Mouse (Mus musculus): ENCODE data around the gene Spata9. TPM values are rescaled to one million over a fixed set of nuclear protein-coding genes. Genes with fewer than 3 reads are reported as not detected.
"Not testable (repeated sequence)": the region's sequence is repeated elsewhere in the genome, so short reads cannot be mapped to it uniquely, and the experiment has no call there.

The Spata9 gene
- 0.43 and 0.73 TPM in 2 replicates for polyA plus RNA-seq (2015; fragmentation: Nextera tagmentation; extraction: Ambion mirVana)

- no peaks in the 10 kb centered on the region for H3K9me3 ChIP-seq (ENCODE audit: low read length)
- no peak for DNase-seq (ENCODE audit: low spot score)
- no peak within 1 kb of the TSS for H3K9ac ChIP-seq (replicated peaks; ENCODE audit: low read depth)
- TF ChIP-seq CTCF (IDR thresholded peaks at IDR 0.05) (no peak), EP300 (IDR thresholded peaks at IDR 0.05) (no peak)
- no peak within 1 kb of the TSS for H3K4me2 ChIP-seq (replicated peaks; ENCODE audit: low read depth, low read length)
- no peaks in the 10 kb centered on the region for H3K36me3 ChIP-seq (ENCODE audit: insufficient read depth, low read length)
- no peaks in the 10 kb centered on the region for H3K4me1 ChIP-seq (ENCODE audit: insufficient read depth, low read depth, low read length)
- no peak within 1 kb of the TSS for H3K4me3 ChIP-seq (ENCODE audit: low read depth, low read length)
- no peak for ATAC-seq
- no peaks in the 10 kb centered on the region for H3K27me3 ChIP-seq (replicated peaks; ENCODE audit: insufficient read depth, low read length)
- H3K27ac ChIP-seq (ENCODE audit: low read length): no peak within 1 kb of the TSS
- WGBS: 69% methylated on average over 1 of the region's 1 CpGs
These were observed at the start of gene Spata9 for GRCm38 (mm10) chr13:75966850-75967249. Gene Spata9 (plus strand): TSS chr13:75967150.

- DNase-seq (ENCODE audit: low spot score) (no peak), ATAC-seq (no peak)
- H3K4me3 ChIP-seq (ENCODE audit: low read depth, low read length): no peak overlapping the region
- H3K27me3 ChIP-seq (replicated peaks; ENCODE audit: insufficient read depth, low read length): no peaks in the 10 kb centered on the region
- H3K36me3 ChIP-seq (ENCODE audit: insufficient read depth, low read length): no peaks in the 10 kb centered on the region
- no peak overlapping the region for H3K27ac ChIP-seq (ENCODE audit: low read length)
- no peak for TF ChIP-seq CTCF (IDR thresholded peaks at IDR 0.05)
- no peak for TF ChIP-seq EP300 (IDR thresholded peaks at IDR 0.05)
- H3K9me3 ChIP-seq (ENCODE audit: low read length): no peaks in the 10 kb centered on the region
- no peak overlapping the region for H3K4me2 ChIP-seq (replicated peaks; ENCODE audit: low read depth, low read length)
- H3K4me1 ChIP-seq (ENCODE audit: insufficient read depth, low read depth, low read length): no peaks in the 10 kb centered on the region
- H3K9ac ChIP-seq (replicated peaks; ENCODE audit: low read depth): no peak overlapping the region
These were observed 39.0 kb upstream of the Spata9 start for GRCm38 (mm10) chr13:75927951-75928350.

DNA sequence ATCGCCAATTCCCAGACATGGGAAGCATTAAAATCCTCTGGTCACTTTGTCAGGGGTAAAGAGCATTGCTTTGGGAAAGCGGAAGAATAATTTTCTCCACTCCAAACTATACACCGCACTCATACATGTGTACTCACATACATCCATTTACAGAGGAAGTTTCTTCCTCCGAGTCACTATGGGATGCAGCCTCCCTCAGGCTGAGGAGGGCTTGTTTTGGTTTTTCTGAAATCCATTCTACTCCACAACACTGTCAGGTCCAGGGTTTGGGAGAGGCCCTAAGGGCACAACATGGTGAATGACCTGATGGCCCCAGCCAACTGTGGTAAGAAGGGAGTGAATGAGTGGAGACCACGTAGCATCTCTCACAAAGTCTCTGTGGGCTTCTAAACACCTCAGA lies 37.9 kb upstream of the Spata9 start:
- WGBS: 97% methylated on average over 5 of the region's 5 CpGs

DNA sequence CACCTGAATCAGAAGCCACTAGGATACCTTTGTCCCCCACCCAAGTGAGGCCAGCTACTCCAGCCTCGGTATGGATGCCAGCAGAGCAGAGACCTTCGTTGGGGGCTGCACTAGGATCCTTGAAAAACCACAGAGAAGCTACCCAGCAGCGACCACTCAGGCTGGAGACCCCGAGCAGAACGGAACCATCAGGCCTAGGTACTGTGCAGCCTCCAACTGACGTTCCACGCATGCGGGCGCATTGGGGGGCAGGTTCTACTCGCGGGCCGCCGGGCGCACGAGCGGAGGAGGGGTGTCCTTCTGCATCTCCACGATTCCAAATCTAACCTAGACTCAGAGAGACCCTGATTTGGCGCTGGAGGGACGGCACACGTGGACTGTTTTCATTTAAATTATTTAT lies 36.9 kb upstream of the Spata9 start:
- Histone ChIP-seq H3K9ac (replicated peaks; ENCODE audit: low read depth) (no peak overlapping the region), H3K27me3 (replicated peaks; ENCODE audit: insufficient read depth, low read length) (no peaks in the 10 kb centered on the region), H3K4me3 (ENCODE audit: low read depth, low read length) (no peak overlapping the region), H3K27ac (ENCODE audit: low read length) (no peak overlapping the region), H3K4me1 (ENCODE audit: insufficient read depth, low read depth, low read length) (no peaks in the 10 kb centered on the region), H3K9me3 (ENCODE audit: low read length) (no peaks in the 10 kb centered on the region), H3K4me2 (replicated peaks; ENCODE audit: low read depth, low read length) (no peak overlapping the region), H3K36me3 (ENCODE audit: insufficient read depth, low read length) (no peaks in the 10 kb centered on the region)
- no peak for TF ChIP-seq CTCF (IDR thresholded peaks at IDR 0.05)
- TF ChIP-seq EP300 (IDR thresholded peaks at IDR 0.05): no peak
- WGBS: 93% methylated on average over 20 of the region's 20 CpGs
- ATAC-seq (no peak), DNase-seq (ENCODE audit: low spot score) (no peak)

More for the DNA sequence above, 37.9 kb upstream of the Spata9 start:
- not testable (repeated sequence) for DNase-seq (ENCODE audit: low spot score); H3K9ac ChIP-seq (replicated peaks; ENCODE audit: low read depth); H3K4me2 ChIP-seq (replicated peaks; ENCODE audit: low read depth, low read length); H3K27me3 ChIP-seq (replicated peaks; ENCODE audit: insufficient read depth, low read length); H3K36me3 ChIP-seq (ENCODE audit: insufficient read depth, low read length); ATAC-seq; H3K9me3 ChIP-seq (ENCODE audit: low read length); H3K4me3 ChIP-seq (ENCODE audit: low read depth, low read length); H3K27ac ChIP-seq (ENCODE audit: low read length); H3K4me1 ChIP-seq (ENCODE audit: insufficient read depth, low read depth, low read length)

DNA sequence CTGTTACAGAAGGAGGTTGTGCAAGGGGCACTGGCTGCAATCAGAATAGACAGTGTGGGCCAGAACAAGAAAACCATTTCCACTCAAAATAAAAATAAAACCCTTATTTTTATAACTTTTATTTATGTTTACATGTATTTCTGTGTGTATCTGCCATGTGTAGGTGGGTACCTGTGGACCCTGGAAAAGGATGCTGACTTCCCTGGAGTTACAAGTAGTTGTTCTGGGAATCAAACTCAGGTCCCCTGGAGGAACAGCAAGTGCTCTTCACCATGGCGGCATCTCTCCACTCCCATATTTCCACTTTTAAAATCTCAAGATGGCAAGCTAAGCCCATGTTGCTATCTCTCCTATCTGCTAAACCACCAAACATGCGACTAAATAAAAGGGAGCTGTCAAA lies 36.3 kb upstream of the Spata9 start:
- H3K4me3 ChIP-seq (ENCODE audit: low read depth, low read length): no peak overlapping the region
- no peak overlapping the region for H3K27ac ChIP-seq (ENCODE audit: low read length)
- no peaks in the 10 kb centered on the region for H3K36me3 ChIP-seq (ENCODE audit: insufficient read depth, low read length)
- DNase-seq (ENCODE audit: low spot score) (no peak), ATAC-seq (no peak)
- no peaks in the 10 kb centered on the region for H3K4me1 ChIP-seq (ENCODE audit: insufficient read depth, low read depth, low read length)
- no peak for TF ChIP-seq CTCF (IDR thresholded peaks at IDR 0.05)
- no peak for TF ChIP-seq EP300 (IDR thresholded peaks at IDR 0.05)
- no peaks in the 10 kb centered on the region for H3K9me3 ChIP-seq (ENCODE audit: low read length)
- H3K9ac ChIP-seq (replicated peaks; ENCODE audit: low read depth): no peak overlapping the region
- H3K4me2 ChIP-seq (replicated peaks; ENCODE audit: low read depth, low read length): no peak overlapping the region
- WGBS: 58% methylated on average over 2 of the region's 2 CpGs
- no peaks in the 10 kb centered on the region for H3K27me3 ChIP-seq (replicated peaks; ENCODE audit: insufficient read depth, low read length)

DNA sequence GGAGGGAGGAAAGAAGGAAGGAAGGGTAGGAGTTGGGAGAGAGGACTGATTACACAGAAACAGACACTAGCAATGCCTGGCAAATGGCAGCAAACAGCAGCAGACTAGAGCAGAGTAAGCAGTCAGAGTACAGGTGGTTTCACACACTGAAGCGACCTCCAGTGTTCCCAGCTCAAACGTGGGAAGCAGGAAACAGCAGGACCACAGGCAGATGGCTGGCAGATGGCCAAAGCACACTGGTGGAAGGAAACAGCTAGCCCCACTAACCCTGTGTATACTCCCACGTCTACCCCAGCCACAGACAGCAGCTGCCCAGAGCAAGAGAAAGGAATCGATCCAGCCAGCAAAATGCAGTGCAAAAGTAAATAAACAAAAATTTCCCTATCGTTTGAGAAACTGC lies 35.9 kb upstream of the Spata9 start:
- Histone ChIP-seq H3K9ac (replicated peaks; ENCODE audit: low read depth) (no peak overlapping the region), H3K4me3 (ENCODE audit: low read depth, low read length) (no peak overlapping the region), H3K4me1 (ENCODE audit: insufficient read depth, low read depth, low read length) (no peaks in the 10 kb centered on the region), H3K9me3 (ENCODE audit: low read length) (no peaks in the 10 kb centered on the region), H3K27me3 (replicated peaks; ENCODE audit: insufficient read depth, low read length) (no peaks in the 10 kb centered on the region), H3K36me3 (ENCODE audit: insufficient read depth, low read length) (no peaks in the 10 kb centered on the region), H3K27ac (ENCODE audit: low read length) (no peak overlapping the region), H3K4me2 (replicated peaks; ENCODE audit: low read depth, low read length) (no peak overlapping the region)
- DNase-seq (ENCODE audit: low spot score) (no peak), ATAC-seq (no peak)
- 13% methylated on average over 5 of the region's 5 CpGs for WGBS
- TF ChIP-seq EP300 (IDR thresholded peaks at IDR 0.05) (no peak), CTCF (IDR thresholded peaks at IDR 0.05) (no peak)

- ATAC-seq: no peak
- TF ChIP-seq EP300 (IDR thresholded peaks at IDR 0.05): no peak
- no peak for TF ChIP-seq CTCF (IDR thresholded peaks at IDR 0.05)
- Histone ChIP-seq H3K36me3 (ENCODE audit: insufficient read depth, low read length) (no peaks in the 10 kb centered on the region), H3K4me2 (replicated peaks; ENCODE audit: low read depth, low read length) (no peak overlapping the region), H3K27ac (ENCODE audit: low read length) (no peak overlapping the region), H3K4me3 (ENCODE audit: low read depth, low read length) (no peak overlapping the region), H3K9me3 (ENCODE audit: low read length) (no peaks in the 10 kb centered on the region), H3K4me1 (ENCODE audit: insufficient read depth, low read depth, low read length) (no peaks in the 10 kb centered on the region), H3K9ac (replicated peaks; ENCODE audit: low read depth) (no peak overlapping the region), H3K27me3 (replicated peaks; ENCODE audit: insufficient read depth, low read length) (no peaks in the 10 kb centered on the region)
- 97% methylated on average over 1 of the region's 1 CpGs for WGBS
- no peak for DNase-seq (ENCODE audit: low spot score)
These were observed 33.7 kb upstream of the Spata9 start for GRCm38 (mm10) chr13:75933287-75933686.
